Mouse (Mus musculus) spleen, adult 18-20 months (tissue): ENCODE results near the gene Fbxo48.

ENCODE experiments used
- DNase-seq, 2 experiments: peaks; one replicate each; pipeline ENCODE4 v3.0.0; 2022; ENCODE audit warnings: mixed read lengths in 2 of 2

Gene Fbxo48

GRCm38 (mm10) chr11:16950976-16951760 is at the start of gene Fbxo48:
Gene Fbxo48 (plus strand): TSS chr11:16951375.
- DNase-seq = peak; percentile 94

GRCm38 (mm10) chr11:16904302-16905011 is 46.7 kb upstream of the Fbxo48 start:
- no peak for DNase-seq

DNA sequence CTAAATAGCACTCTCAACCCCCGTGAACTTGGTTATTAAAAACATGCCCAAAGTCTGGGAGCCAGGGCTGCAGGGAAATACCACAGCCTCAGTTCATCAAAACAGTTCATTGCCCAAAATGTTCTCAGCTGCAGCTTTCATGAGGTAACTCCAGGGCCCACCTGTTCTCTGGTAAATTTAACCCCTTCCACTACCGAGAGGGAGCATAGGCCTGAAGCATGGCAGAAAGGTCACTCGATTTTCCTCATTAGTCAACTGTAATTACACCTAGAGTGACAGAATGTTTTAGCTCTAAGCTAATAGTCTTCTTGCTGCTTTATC is 46.2 kb upstream of the Fbxo48 start:
- DNase-seq = no peak

GRCm38 (mm10) chr11:16906530-16906929 is 44.6 kb upstream of the Fbxo48 start:
- DNase-seq = no peak

DNA sequence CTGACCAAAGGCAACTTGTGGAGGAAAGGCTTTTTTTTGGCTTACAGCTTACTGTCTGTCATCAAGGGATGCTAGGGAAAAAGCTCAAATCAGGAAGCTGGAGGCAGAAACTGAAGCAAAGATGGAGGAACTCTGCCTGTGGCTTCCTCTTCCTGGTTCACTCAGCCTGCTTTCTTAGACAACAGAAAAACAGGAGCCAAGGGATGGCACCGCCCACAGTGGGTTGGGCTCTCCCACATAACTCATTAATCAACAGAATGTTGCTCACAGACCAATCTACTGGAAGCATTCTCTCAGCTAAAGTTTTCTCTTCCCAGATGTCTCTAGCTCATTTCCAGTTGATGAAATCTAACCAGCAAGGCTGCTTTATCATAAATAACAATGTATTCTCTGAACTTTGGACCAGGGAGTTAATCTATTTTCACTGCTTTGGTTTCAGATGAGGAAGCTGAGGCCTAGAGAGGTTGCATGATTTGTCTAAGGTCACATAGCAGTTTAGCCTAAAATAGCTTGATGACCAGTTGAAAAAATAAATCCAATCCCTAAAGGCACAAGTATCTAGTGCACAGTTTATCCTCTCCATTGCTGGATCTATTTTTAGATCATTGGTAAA is 43.6 kb upstream of the Fbxo48 start:
- DNase-seq = no peak

DNA sequence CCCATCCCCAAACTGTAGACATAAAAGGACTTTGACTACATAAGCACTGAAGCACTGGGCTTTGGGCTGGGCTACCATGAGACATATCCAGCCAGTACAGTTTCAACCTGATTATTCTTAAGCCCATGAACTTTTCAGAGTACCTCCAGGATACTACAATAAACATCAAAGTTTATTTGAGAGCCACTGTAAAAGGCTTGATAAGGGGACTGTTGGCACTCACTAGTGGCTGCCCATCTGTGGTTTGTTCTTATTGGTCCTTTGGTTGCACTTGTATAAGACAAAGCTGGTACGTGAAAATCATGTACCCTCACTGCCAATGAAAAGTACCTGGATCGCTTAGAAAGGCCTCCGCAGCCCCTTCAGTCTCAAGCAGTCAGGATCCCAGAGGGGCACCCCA is 36.4 kb upstream of the Fbxo48 start:
- DNase-seq = no peak

DNA sequence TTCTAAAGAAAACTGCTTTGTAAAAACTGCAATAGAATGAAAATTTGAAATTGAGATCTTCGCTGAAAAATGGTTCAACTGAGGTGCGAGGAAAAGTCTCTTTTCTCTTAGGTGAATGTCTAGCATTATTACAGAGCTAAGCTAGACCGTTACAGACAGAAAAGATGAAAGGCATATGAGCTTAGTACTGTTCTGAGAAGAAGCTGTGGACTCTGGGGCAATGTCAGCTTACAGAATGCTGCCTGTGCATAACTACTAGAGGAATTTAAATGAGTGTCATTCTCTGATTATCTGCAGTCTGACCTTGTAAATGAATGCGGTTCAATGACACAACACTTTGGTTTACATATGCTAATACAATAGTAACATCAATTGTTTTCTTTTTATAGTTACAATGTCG is 35.3 kb upstream of the Fbxo48 start:
- no peak for DNase-seq

DNA sequence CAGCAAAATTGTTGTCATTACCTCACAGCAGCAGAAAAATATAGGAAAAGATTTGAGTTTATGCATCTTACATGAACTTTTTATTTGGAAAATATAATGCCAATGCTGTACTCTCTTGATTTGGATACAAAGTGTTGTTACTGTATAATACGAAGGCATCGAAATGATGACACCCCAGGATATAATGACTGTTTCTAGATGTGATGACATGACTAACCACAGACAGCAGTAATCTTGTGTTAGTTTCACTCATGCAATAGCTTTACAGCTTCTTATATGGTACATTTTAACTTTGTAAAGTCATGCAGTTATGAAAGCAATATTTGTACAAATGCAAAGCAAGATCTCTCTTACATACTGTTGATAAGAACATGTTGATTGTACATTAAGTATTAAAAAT is 33.7 kb upstream of the Fbxo48 start:
- DNase-seq = no peak

DNA sequence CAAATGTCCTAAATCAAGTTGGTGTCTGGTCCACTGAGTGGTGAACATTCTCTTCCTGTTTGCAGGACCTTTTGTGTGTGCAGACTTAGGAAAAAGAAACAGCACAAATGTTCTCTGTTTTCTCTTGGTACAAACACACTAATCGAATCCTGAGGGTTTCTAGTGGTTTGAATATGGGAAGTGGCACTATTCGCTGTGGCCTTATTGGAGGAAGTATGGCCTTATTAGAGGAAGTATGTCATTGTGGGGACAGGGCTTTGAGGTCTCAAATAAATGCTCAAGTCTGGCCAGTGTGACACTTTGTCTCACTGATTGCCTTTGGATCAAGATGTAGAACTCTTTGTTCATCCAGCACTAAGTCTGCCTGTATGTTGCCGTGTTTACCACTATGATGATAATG is 19.0 kb upstream of the Fbxo48 start:
- DNase-seq = no peak

GRCm38 (mm10) chr11:16935577-16936236 is 15.5 kb upstream of the Fbxo48 start:
- no peak for DNase-seq

- no peak for DNase-seq
Observed at GRCm38 (mm10) chr11:16941103-16941793, 9.9 kb upstream of the Fbxo48 start.

- DNase-seq = no peak
Observed at GRCm38 (mm10) chr11:16941973-16942452, 9.2 kb upstream of the Fbxo48 start.

GRCm38 (mm10) chr11:16943016-16943415 is 8.2 kb upstream of the Fbxo48 start:
- DNase-seq = no peak

- no peak for DNase-seq
Observed at GRCm38 (mm10) chr11:16948756-16949155, 2.4 kb upstream of the Fbxo48 start.

DNA sequence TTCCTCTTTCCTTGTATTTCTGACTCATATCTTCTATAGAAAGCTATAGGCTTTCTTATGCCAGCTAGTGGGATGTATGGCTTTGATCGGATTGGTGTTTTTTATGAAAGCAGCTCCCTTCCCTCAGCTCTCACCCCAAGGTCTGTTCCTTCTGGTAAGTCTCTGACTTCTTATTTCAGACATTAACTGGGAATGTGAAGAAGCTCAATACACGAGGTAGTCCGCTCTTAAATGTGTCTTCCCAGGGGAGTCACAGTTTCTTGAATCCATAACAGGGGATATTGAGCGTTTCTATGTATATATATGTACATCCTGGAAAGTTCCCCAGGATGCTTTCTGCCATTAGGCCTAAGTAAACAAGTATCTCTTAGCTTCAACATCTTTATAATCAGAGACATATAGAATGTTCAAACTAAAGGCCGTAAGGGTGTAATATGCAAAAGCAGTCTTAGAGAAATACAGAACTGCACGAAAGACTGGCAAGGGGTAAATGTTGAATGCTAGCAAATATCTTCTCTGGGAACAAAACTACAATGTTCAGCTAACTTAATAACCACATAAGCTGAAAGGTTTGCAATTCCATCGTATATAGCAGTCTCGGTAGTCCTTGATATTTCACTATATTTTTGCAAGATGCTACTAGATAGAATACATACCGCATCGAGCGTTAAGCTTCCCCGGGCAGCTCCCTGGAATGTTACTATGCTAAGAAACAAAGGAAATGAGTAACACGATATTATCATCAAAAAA is 774 bp upstream of the Fbxo48 start:
- DNase-seq = no peak

DNA sequence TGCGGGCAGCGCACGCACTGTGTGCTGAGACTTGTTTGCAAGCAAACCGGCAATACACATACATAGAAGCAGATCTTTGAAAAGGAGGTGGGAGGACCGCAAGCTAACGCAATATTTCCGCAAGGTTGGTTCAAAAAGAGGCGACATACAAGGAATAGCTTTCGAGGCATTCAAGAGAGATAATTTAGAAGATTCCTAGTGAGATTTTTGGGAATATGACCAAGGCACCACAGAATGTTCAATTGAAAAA is 511 bp downstream of the Fbxo48 start:
- DNase-seq = no peak

- DNase-seq = no peak
Observed at GRCm38 (mm10) chr11:16956115-16956862, 5.1 kb downstream of the Fbxo48 start.

GRCm38 (mm10) chr11:16957030-16957429 is 5.9 kb downstream of the Fbxo48 start:
- DNase-seq = no peak

DNA sequence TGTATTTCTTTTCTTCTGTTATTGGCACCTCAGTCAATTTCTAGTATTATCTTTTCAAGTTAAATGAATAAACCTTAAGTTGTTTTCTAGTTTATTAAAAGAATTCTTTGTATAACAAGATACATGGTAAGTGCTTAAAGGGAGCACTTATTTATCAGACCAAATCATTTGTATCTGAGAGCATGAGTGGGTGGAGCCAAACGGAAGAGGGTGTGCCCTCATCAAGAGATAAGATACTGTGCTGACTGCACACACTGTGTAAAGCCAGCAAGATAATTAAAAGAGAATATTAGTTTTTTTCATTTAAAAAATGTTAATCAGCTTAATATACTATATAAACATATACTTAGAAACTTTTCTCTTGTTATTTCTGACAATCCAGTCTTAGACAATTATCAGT is 7.3 kb downstream of the Fbxo48 start:
- no peak for DNase-seq

DNA sequence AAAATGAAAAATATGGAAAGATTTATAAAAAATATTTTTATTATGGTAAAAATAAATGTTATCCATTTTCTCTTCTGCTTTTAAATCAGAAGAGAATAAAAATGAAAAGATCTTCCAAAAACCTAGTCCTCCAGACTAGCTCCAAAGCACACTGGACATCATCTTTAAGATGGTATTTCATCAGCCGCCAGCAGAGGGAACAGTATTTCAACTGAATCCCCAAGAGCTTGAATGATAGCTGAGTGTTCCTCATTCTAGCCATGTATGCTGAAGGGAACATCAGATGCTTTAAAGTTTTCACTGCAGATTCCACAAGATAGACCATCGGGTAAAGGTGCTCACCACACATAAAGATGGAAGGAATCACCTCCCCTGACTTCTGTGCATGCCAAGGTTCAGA is 16.6 kb downstream of the Fbxo48 start:
- DNase-seq = peak in 1 of 2 experiments; percentile 39

GRCm38 (mm10) chr11:16969650-16970049 is 18.5 kb downstream of the Fbxo48 start:
- no peak for DNase-seq

- DNase-seq = no peak
Observed at GRCm38 (mm10) chr11:16972027-16972426, 20.9 kb downstream of the Fbxo48 start.
